Mouse (Mus musculus): ENCODE data around the gene Sez6l2. TPM values are rescaled to one million over a fixed set of nuclear protein-coding genes. Genes with fewer than 3 reads are reported as not detected.
A peak's percentile ranks its signal among the peaks of the same experiment; 100 is the strongest.

The Sez6l2 gene
- polyA plus RNA-seq, 2 experiments: 0.19 TPM; not detected in 1

DNA sequence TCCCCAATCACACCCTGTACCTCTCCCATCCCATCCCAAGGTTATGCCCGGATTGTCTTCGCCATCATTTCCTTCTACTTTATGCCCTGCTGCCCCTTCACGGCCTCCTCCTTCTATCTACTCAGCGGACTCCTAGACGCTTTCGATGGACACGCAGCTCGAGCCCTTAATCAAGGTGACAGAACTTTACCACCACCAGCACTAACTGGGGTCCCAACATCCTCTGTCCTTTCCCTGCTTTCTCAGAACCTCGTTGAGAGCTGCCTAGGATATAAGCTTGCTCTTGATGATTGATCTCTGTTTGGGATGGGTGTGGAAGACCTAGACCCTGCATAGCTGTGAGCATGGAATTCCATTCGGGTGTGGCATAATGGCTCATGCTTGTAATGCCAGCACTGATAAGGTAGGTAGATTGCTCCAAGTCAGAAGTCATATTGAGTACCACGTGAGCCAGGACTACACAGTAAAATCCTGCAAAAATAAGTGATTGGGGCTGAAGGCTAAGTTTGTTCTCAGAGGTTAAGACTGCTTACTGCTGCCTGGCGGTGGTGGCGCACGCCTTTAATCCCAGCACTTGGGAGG is 26.6 kb downstream of the Sez6l2 start:
- WGBS (ENCODE audit: insufficient replicate concordance): 21% methylated on average over 14 of the region's 14 CpGs
- ATAC-seq (ENCODE audit: insufficient read depth) (no peak), DNase-seq (ENCODE audit: low read depth in 3 of 3, low spot score in 3 of 3) (peak; percentile 19 to 38 (median 23))
- H3K36me3 ChIP-seq (replicated peaks; ENCODE audit: control insufficient read depth, insufficient read depth, low read depth): peaks cover 22% of the 10 kb centered on the region
- peaks cover 10 to 12% of the 10 kb centered on the region in 2 experiments for H3K4me1 ChIP-seq (replicated peaks; ENCODE audit: control insufficient read depth in 2 of 2, insufficient read depth in 2 of 2, low read length in 1 of 2)
- peak overlapping the region; percentile 70 to 88 for H3K4me3 ChIP-seq (ENCODE audit: insufficient read depth in 1 of 2, low read depth in 2 of 2, low read length in 2 of 2)
- peak overlapping the region; percentile 81 for H3K9ac ChIP-seq (replicated peaks)
- no peak for TF ChIP-seq EP300 (IDR thresholded peaks at IDR 0.05; ENCODE audit: low read depth)
- no peak for TF ChIP-seq CTCF (IDR thresholded peaks at IDR 0.05; ENCODE audit: low read depth)
- no peaks in the 10 kb centered on the region for H3K27me3 ChIP-seq (ENCODE audit: control insufficient read depth, insufficient read depth, low read length)
- no peaks in the 10 kb centered on the region for H3K9me3 ChIP-seq (ENCODE audit: control insufficient read depth, low read length)
- H3K27ac ChIP-seq: peak overlapping the region; percentile 77
- H3K4me2 ChIP-seq (ENCODE audit: low read depth): peak overlapping the region; percentile 77

DNA sequence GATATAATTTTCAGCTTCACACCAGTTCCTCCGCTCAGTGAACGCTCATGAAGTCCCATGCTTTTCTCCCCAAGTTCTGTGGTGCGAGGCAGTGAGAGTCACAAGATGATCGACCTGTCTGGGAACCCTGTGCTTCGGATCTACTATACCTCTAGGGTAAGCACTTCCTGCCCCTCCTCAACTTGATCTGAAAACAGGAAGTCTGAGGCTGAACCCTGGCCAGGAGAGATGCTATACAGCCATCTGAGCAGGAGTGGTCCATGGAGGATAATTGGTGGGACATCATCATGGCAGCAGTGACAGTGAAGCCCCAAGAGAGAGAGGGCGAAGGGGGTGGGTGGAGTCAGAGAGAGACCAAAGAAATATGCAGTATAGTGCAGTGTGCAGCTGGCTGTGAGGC is 28.5 kb downstream of the Sez6l2 start:
- no peak overlapping the region for H3K9ac ChIP-seq (replicated peaks)
- 80% methylated on average over 6 of the region's 6 CpGs for WGBS (ENCODE audit: insufficient replicate concordance)

DNA sequence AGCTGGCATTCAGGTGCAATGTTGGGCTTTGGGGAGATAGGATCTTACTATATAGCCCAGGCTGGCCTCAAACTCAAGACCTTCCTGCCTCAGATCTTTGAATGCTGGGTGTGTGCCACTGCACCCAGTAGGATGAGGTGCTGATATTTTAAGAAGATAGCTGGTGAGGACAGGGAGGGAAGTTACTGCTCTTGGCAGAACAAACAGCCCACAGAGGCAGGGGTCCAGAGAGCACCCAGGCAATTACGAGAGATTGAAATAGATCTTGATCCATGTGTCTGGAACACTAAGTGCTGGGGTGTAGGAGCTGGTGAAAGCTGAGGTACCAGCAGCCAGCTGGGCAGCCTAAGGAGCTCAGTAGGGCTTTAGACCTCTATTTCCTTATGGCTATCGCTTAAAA is 31.2 kb downstream of the Sez6l2 start:
- H3K36me3 ChIP-seq (replicated peaks; ENCODE audit: control insufficient read depth, insufficient read depth, low read depth): peaks cover 22% of the 10 kb centered on the region
- H3K27ac ChIP-seq: no peak overlapping the region
- no peak overlapping the region for H3K9ac ChIP-seq (replicated peaks)
- H3K27me3 ChIP-seq (ENCODE audit: control insufficient read depth, insufficient read depth, low read length): no peaks in the 10 kb centered on the region
- DNase-seq (ENCODE audit: low read depth in 3 of 3, low spot score in 3 of 3) (no peak), ATAC-seq (ENCODE audit: insufficient read depth) (no peak)
- H3K4me1 ChIP-seq (replicated peaks; ENCODE audit: control insufficient read depth in 2 of 2, insufficient read depth in 2 of 2, low read length in 1 of 2): peaks cover 5 to 7% of the 10 kb centered on the region in 2 experiments
- WGBS (ENCODE audit: insufficient replicate concordance): 65% methylated on average over 2 of the region's 2 CpGs
- TF ChIP-seq CTCF (IDR thresholded peaks at IDR 0.05; ENCODE audit: low read depth) (no peak), EP300 (IDR thresholded peaks at IDR 0.05; ENCODE audit: low read depth) (no peak)
- H3K4me3 ChIP-seq (ENCODE audit: insufficient read depth in 1 of 2, low read depth in 2 of 2, low read length in 2 of 2): no peak overlapping the region
- H3K9me3 ChIP-seq (ENCODE audit: control insufficient read depth, low read length): no peaks in the 10 kb centered on the region
- no peak overlapping the region for H3K4me2 ChIP-seq (ENCODE audit: low read depth)

More for the DNA sequence above, 28.5 kb downstream of the Sez6l2 start:
- H3K36me3 ChIP-seq (replicated peaks; ENCODE audit: control insufficient read depth, insufficient read depth, low read depth): peaks cover 22% of the 10 kb centered on the region
- no peaks in the 10 kb centered on the region for H3K9me3 ChIP-seq (ENCODE audit: control insufficient read depth, low read length)
- no peaks in the 10 kb centered on the region for H3K27me3 ChIP-seq (ENCODE audit: control insufficient read depth, insufficient read depth, low read length)
- no peak overlapping the region for H3K4me2 ChIP-seq (ENCODE audit: low read depth)
- no peak for TF ChIP-seq CTCF (IDR thresholded peaks at IDR 0.05; ENCODE audit: low read depth)
- no peak for ATAC-seq (ENCODE audit: insufficient read depth)
- no peak for DNase-seq (ENCODE audit: low read depth in 3 of 3, low spot score in 3 of 3)
- H3K4me1 ChIP-seq (replicated peaks; ENCODE audit: control insufficient read depth in 2 of 2, insufficient read depth in 2 of 2, low read length in 1 of 2): peaks cover 10 to 12% of the 10 kb centered on the region in 2 experiments
- H3K27ac ChIP-seq: no peak overlapping the region
- H3K4me3 ChIP-seq (ENCODE audit: insufficient read depth in 1 of 2, low read depth in 2 of 2, low read length in 2 of 2): no peak overlapping the region

DNA sequence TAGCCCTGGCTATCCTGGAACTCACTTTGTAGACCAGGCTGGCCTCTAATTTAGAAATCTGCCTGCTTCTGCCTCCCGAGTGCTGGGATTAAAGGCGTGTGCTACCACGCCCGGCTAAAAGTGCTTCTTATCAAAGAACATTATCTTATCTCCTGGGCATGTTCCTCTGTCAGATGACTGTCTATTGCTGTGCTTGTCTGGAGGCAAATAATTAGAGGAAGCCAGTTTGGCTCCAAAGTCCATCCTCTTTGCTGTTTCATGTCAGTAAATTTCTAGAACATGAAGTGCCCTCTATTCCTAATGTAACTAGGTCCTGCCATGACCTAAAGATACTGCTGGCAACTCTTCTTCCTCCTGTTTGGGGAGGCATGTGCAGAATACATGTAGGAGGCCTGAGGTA is 31.7 kb downstream of the Sez6l2 start:
- ATAC-seq (ENCODE audit: insufficient read depth) (no peak), DNase-seq (ENCODE audit: low read depth in 3 of 3, low spot score in 3 of 3) (no peak)
- H3K9ac ChIP-seq (replicated peaks): no peak overlapping the region
- WGBS (ENCODE audit: insufficient replicate concordance): 33% methylated on average over 4 of the region's 4 CpGs
- H3K9me3 ChIP-seq (ENCODE audit: control insufficient read depth, low read length): no peaks in the 10 kb centered on the region
- peaks cover 4 to 6% of the 10 kb centered on the region in 2 experiments for H3K4me1 ChIP-seq (replicated peaks; ENCODE audit: control insufficient read depth in 2 of 2, insufficient read depth in 2 of 2, low read length in 1 of 2)
- H3K36me3 ChIP-seq (replicated peaks; ENCODE audit: control insufficient read depth, insufficient read depth, low read depth): peaks cover 22% of the 10 kb centered on the region
- no peak overlapping the region for H3K4me3 ChIP-seq (ENCODE audit: insufficient read depth in 1 of 2, low read depth in 2 of 2, low read length in 2 of 2)
- H3K27me3 ChIP-seq (ENCODE audit: control insufficient read depth, insufficient read depth, low read length): no peaks in the 10 kb centered on the region
- H3K4me2 ChIP-seq (ENCODE audit: low read depth): no peak overlapping the region
- no peak overlapping the region for H3K27ac ChIP-seq
- TF ChIP-seq EP300 (IDR thresholded peaks at IDR 0.05; ENCODE audit: low read depth) (no peak), CTCF (IDR thresholded peaks at IDR 0.05; ENCODE audit: low read depth) (no peak)

DNA sequence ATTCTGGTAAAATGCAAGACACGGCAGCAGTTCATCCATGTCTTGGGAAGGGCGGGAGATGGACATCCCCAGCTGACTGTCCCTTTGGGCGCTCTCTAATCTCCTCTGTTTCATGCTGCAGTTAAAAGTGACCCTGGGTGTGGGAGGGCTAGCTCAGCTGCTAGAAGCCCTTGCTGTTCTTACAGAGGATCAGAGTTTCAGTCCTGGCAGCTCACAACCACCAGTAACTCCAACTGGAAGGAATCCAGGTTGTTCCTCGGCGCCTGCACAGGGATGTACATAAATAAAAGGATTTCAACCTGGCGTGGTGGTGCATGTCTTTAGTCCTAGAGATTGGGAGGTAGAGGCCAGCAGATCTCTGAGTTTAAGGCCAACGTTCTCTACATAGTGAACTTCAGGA is 32.8 kb downstream of the Sez6l2 start:
- WGBS (ENCODE audit: insufficient replicate concordance): 71% methylated on average over 7 of the region's 7 CpGs
- TF ChIP-seq CTCF (IDR thresholded peaks at IDR 0.05; ENCODE audit: low read depth) (no peak), EP300 (IDR thresholded peaks at IDR 0.05; ENCODE audit: low read depth) (no peak)
- DNase-seq (ENCODE audit: low read depth in 3 of 3, low spot score in 3 of 3): no peak

More for the DNA sequence above, 32.8 kb downstream of the Sez6l2 start:
- Histone ChIP-seq H3K4me3 (ENCODE audit: insufficient read depth in 1 of 2, low read depth in 2 of 2, low read length in 2 of 2) (no peak overlapping the region), H3K9me3 (ENCODE audit: control insufficient read depth, low read length) (no peaks in the 10 kb centered on the region), H3K27ac (no peak overlapping the region), H3K4me1 (replicated peaks; ENCODE audit: control insufficient read depth in 2 of 2, insufficient read depth in 2 of 2, low read length in 1 of 2) (no peaks in the 10 kb centered on the region), H3K36me3 (replicated peaks; ENCODE audit: control insufficient read depth, insufficient read depth, low read depth) (peaks cover 19% of the 10 kb centered on the region), H3K9ac (replicated peaks) (no peak overlapping the region), H3K4me2 (ENCODE audit: low read depth) (no peak overlapping the region), H3K27me3 (ENCODE audit: control insufficient read depth, insufficient read depth, low read length) (no peaks in the 10 kb centered on the region)
- ATAC-seq (ENCODE audit: insufficient read depth): no peak

Measured in liver, embryonic 14.5 days (tissue).